Mouse (Mus musculus) embryonic fibroblast, embryonic 13.5 days (primary cell): ENCODE results near the gene Podxl2.

Experiments
- CTCF ChIP-seq: IDR thresholded peaks from 2 replicates; pipeline ENCODE4 v1.5.1; 2011; ENCODE audit warnings: mild to moderate bottlenecking, control low read depth, low read length, moderate library complexity, borderline replicate concordance; ENCODE audit not compliant: insufficient read depth
- POLR2A ChIP-seq: IDR thresholded peaks from 2 replicates; pipeline ENCODE4 v1.6.1; 2011; ENCODE audit warnings: low read depth, mild to moderate bottlenecking, control low read depth, low read length, moderate library complexity

- TF ChIP-seq POLR2A (no peak), CTCF (no peak)
Measured at GRCm38 (mm10) chr6:88914799-88915198, 40.0 kb upstream of the Podxl2 start.
